Mouse (Mus musculus): Measurements from ENCODE around the gene Rhox3e.
"Not testable (repeated sequence)": the region's sequence is repeated elsewhere in the genome, so short reads cannot be mapped to it uniquely, and the experiment has no call there.

Gene Rhox3e

DNA sequence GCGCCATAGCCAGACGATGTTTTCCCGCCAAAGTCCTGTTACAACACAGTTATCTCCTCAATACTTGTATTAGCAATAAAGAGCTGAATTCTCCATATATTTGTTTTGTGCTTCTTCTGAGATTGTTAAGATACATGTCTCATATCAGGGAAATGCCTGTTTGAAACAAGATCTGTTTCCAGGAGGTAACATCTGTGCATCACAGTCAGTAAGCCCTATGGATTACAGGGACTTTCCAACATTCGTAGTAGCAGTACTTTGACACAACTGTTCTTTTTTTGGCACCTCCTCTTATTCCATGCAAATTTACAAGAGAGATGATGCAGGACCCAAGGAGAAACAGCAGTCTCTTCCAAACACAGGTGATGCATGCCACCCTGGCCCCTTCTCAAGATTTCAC is at the start of gene Rhox3e:
TSS of gene Rhox3e (plus strand) at position 301 of the 400 bp plus-strand sequence.
- not testable (repeated sequence) for DNase-seq (ENCODE audit: low spot score)

DNA sequence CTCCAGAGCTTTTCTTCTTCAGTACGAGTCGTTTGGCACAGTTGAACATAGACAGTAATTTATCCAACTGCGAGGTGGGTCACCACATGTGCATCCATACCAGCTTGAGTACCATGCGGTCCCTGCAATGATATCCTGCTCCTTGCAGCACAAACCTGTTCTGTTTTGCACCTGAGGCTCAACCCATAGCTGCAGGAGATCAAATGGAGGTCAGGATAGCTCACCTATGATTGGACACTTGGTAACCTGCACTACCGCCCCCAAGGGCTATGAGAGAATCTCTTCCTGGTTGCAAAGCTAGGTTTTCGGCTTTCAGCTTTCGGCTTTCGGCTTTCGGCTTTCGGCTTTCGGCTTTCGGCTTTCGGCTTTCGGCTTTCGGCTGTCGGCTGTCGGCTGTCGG is 27.8 kb upstream of the Rhox3e start, which contains the start of gene Rhox4d:
TSS of gene Rhox4d (plus strand) at position 301 of the 400 bp plus-strand sequence.
- not testable (repeated sequence) for DNase-seq (ENCODE audit: low spot score)

DNA sequence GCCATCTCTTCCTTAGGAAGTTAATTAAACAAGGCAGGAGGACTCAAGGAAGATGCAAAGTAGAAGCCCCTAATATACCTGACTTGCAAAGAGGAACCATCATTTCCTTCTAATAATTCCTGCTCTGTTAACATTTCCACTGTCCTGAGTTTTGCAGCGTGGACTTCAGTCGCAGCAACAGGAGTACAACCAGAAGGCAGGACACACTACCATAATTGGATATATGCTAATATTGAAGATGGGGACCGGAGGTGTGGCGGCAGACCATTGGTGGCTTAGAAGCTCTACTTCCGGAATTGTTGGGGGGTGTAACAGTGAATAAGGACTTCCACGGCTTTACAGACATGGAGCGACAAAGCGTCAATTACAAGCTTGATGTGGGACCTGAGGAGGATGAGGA is 11.7 kb upstream of the Rhox3e start, which contains the start of gene Rhox2e:
TSS of gene Rhox2e (plus strand) at position 301 of the 400 bp plus-strand sequence.
- not testable (repeated sequence) for DNase-seq (ENCODE audit: low spot score)

DNA sequence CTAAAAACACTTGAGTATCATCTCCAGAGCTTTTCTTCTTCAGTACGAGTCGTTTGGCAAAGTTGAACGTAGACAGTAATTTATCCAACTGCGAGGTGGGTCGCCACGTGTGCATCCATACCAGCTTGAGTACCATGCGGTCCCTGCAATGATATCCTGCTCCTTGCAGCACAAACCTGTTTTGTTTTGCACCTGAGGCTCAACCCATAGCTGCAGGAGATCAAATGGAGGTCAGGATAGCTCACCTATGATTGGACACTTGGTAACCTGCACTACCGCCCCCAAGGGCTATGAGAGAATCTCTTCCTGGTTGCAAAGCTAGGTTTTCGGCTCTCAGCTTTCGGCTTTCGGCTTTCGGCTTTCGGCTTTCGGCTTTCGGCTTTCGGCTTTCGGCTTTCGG is 15.3 kb downstream of the Rhox3e start, which contains the start of gene Rhox4e:
TSS of gene Rhox4e (plus strand) at position 301 of the 400 bp plus-strand sequence.
- DNase-seq (ENCODE audit: low spot score): not testable (repeated sequence)

DNA sequence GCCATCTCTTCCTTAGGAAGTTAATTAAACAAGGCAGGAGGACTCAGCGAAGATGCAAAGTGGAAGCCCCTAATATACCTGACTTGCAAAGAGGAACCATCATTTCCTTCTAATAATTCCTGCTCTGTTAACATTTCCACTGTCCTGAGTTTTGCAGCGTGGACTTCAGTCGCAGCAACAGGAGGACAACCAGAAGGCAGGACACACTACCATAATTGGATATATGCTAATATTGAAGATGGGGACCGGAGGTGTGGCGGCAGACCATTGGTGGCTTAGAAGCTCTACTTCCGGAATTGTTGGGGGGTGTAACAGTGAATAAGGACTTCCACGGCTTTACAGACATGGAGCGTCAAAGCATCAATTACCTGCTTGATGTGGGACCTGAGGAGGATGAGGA is 29.3 kb downstream of the Rhox3e start, which contains the start of gene Rhox2f:
TSS of gene Rhox2f (plus strand) at position 301 of the 400 bp plus-strand sequence.
- not testable (repeated sequence) for DNase-seq (ENCODE audit: low spot score)

DNA sequence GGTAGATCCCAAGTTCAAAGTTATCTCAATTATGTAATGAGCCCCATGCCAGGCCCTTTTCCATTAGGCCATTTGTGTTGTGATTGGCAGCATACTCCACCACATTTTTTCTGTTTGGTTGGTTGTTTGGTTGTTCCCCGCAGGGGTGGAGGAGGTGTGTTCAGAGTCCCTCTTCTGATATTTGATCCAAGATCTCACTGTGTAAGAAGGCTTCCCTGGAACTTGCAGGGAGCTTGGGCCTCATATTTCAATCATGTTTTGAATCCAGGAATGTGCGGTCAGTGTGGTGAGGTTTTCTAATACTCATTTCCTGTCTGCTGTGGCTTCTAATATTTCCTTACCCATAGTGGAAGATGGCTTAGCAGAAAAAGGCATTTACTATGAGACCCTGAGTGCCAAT is 30.8 kb downstream of the Rhox3e start:
- not testable (repeated sequence) for DNase-seq (ENCODE audit: low spot score)

DNA sequence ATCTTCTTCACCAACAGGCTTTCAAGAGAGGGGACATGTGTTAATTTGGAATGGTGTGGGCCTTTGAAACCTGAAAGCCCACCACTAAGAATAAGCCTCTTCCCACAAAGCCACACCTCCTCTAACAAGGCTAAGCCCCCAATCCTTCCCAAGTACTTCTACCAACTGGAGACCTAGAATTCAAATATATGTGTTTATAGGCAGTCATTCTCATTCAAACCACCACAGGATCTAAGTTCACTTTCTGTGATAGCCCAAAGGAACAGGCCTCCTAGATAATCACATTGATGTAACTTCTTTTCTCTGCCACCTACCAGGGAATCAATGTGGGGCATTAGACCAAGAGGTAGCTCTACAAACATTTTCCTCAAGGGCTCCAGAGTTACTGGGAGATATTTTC is 38.9 kb downstream of the Rhox3e start, which contains the start of gene Rhox3f:
TSS of gene Rhox3f (plus strand) at position 301 of the 400 bp plus-strand sequence.
- DNase-seq (ENCODE audit: low spot score): not testable (repeated sequence)

All from testis, postnatal 10 days (tissue).